Mouse (Mus musculus): ENCODE results near the gene 4930415O20Rik. TPM values are rescaled to one million over a fixed set of nuclear protein-coding genes. Genes with fewer than 3 reads are reported as not detected.
"Not testable (repeated sequence)": the region's sequence is repeated elsewhere in the genome, so short reads cannot be mapped to it uniquely, and the experiment has no call there.

The 4930415O20Rik gene
- polyA plus RNA-seq, 1 experiment from 2014 or later = not detected

GRCm38 (mm10) chr15:98573293-98573692, 2.5 kb downstream of the 4930415O20Rik start:
- Histone ChIP-seq H3K27me3 (no peaks in the 10 kb centered on the region), H3K27ac (no peak overlapping the region), H3K9ac (no peak overlapping the region), H3K4me3 (no peak overlapping the region), H3K9me3 (no peaks in the 10 kb centered on the region), H3K4me2 (no peak overlapping the region), H3K4me1 (peaks cover 8% of the 10 kb centered on the region), H3K36me3 (no peaks in the 10 kb centered on the region)
- WGBS = 79% methylated on average over 4 of the region's 4 CpGs
- no peak for ATAC-seq (ENCODE audit: insufficient number of reproducible peaks, low FRiP score, low TSS enrichment, low read depth)

GRCm38 (mm10) chr15:98579310-98579709, 8.5 kb downstream of the 4930415O20Rik start:
- H3K9ac ChIP-seq = no peak overlapping the region
- H3K4me2 ChIP-seq = no peak overlapping the region
- no peaks in the 10 kb centered on the region for H3K36me3 ChIP-seq
- no peak overlapping the region for H3K27ac ChIP-seq
- H3K27me3 ChIP-seq = no peaks in the 10 kb centered on the region
- H3K4me3 ChIP-seq = no peak overlapping the region
- H3K4me1 ChIP-seq = no peaks in the 10 kb centered on the region
- 86% methylated on average over 2 of the region's 2 CpGs for WGBS
- no peak for ATAC-seq (ENCODE audit: insufficient number of reproducible peaks, low FRiP score, low TSS enrichment, low read depth)
- no peaks in the 10 kb centered on the region for H3K9me3 ChIP-seq

- Histone ChIP-seq H3K27me3 (no peaks in the 10 kb centered on the region), H3K9me3 (no peaks in the 10 kb centered on the region), H3K4me3 (no peak overlapping the region), H3K4me2 (no peak overlapping the region), H3K4me1 (no peaks in the 10 kb centered on the region), H3K9ac (no peak overlapping the region), H3K27ac (no peak overlapping the region), H3K36me3 (no peaks in the 10 kb centered on the region)
- WGBS = 38% methylated on average over 5 of the region's 5 CpGs
- peak; percentile 40; the same call in 1 of the 2 replicates for ATAC-seq (ENCODE audit: insufficient number of reproducible peaks, low FRiP score, low TSS enrichment, low read depth)
Measured at GRCm38 (mm10) chr15:98579795-98580464, 9.1 kb downstream of the 4930415O20Rik start.

- no peaks in the 10 kb centered on the region for H3K27me3 ChIP-seq
- no peak overlapping the region for H3K27ac ChIP-seq
- no peaks in the 10 kb centered on the region for H3K9me3 ChIP-seq
- no peak overlapping the region for H3K4me3 ChIP-seq
- WGBS = 62% methylated on average over 8 of the region's 8 CpGs
- H3K9ac ChIP-seq = no peak overlapping the region
- H3K36me3 ChIP-seq = no peaks in the 10 kb centered on the region
- no peak overlapping the region for H3K4me2 ChIP-seq
- ATAC-seq (ENCODE audit: insufficient number of reproducible peaks, low FRiP score, low TSS enrichment, low read depth) = no peak
- no peaks in the 10 kb centered on the region for H3K4me1 ChIP-seq
Measured at GRCm38 (mm10) chr15:98582410-98582809, 11.6 kb downstream of the 4930415O20Rik start.

GRCm38 (mm10) chr15:98582996-98583395, 12.2 kb downstream of the 4930415O20Rik start:
- no peak overlapping the region for H3K4me2 ChIP-seq
- 73% methylated on average over 8 of the region's 8 CpGs for WGBS
- H3K36me3 ChIP-seq = no peaks in the 10 kb centered on the region
- H3K27me3 ChIP-seq = no peaks in the 10 kb centered on the region
- H3K4me1 ChIP-seq = no peaks in the 10 kb centered on the region
- no peaks in the 10 kb centered on the region for H3K9me3 ChIP-seq
- ATAC-seq (ENCODE audit: insufficient number of reproducible peaks, low FRiP score, low TSS enrichment, low read depth) = no peak
- H3K4me3 ChIP-seq = no peak overlapping the region
- H3K9ac ChIP-seq = no peak overlapping the region
- no peak overlapping the region for H3K27ac ChIP-seq

GRCm38 (mm10) chr15:98585421-98585820, 14.6 kb downstream of the 4930415O20Rik start:
- H3K27ac ChIP-seq = no peak overlapping the region
- no peak for ATAC-seq (ENCODE audit: insufficient number of reproducible peaks, low FRiP score, low TSS enrichment, low read depth)
- H3K4me3 ChIP-seq = no peak overlapping the region
- no peaks in the 10 kb centered on the region for H3K9me3 ChIP-seq
- no peak overlapping the region for H3K4me2 ChIP-seq
- H3K36me3 ChIP-seq = peaks cover 10% of the 10 kb centered on the region; the same call in 1 of the 2 replicates
- WGBS = 32% methylated on average over 7 of the region's 7 CpGs
- H3K27me3 ChIP-seq = no peaks in the 10 kb centered on the region
- no peaks in the 10 kb centered on the region for H3K4me1 ChIP-seq
- H3K9ac ChIP-seq = no peak overlapping the region

GRCm38 (mm10) chr15:98586141-98586540, 15.3 kb downstream of the 4930415O20Rik start:
- H3K9me3 ChIP-seq; H3K27ac ChIP-seq; H3K4me3 ChIP-seq; H3K4me1 ChIP-seq; ATAC-seq (ENCODE audit: insufficient number of reproducible peaks, low FRiP score, low TSS enrichment, low read depth); H3K4me2 ChIP-seq; H3K27me3 ChIP-seq; H3K9ac ChIP-seq: not testable (repeated sequence)
- WGBS = 75% methylated on average over 9 of the region's 9 CpGs
- H3K36me3 ChIP-seq = peaks cover 17% of the 10 kb centered on the region

GRCm38 (mm10) chr15:98587751-98588150, 16.9 kb downstream of the 4930415O20Rik start:
- ATAC-seq (ENCODE audit: insufficient number of reproducible peaks, low FRiP score, low TSS enrichment, low read depth) = no peak
- WGBS = 84% methylated on average over 11 of the region's 11 CpGs

GRCm38 (mm10) chr15:98589640-98590336, 19.0 kb downstream of the 4930415O20Rik start:
- WGBS = 59% methylated on average over 7 of the region's 7 CpGs

More at GRCm38 (mm10) chr15:98587751-98588150, 16.9 kb downstream of the 4930415O20Rik start:
- Histone ChIP-seq H3K9me3 (no peaks in the 10 kb centered on the region), H3K4me2 (no peak overlapping the region), H3K36me3 (peaks cover 32% of the 10 kb centered on the region), H3K27me3 (no peaks in the 10 kb centered on the region), H3K4me1 (no peaks in the 10 kb centered on the region), H3K27ac (no peak overlapping the region), H3K4me3 (no peak overlapping the region), H3K9ac (no peak overlapping the region)

GRCm38 (mm10) chr15:98591396-98591795, 20.6 kb downstream of the 4930415O20Rik start:
- WGBS = 86% methylated on average over 4 of the region's 4 CpGs
- no peak overlapping the region for H3K4me3 ChIP-seq
- no peak overlapping the region for H3K27ac ChIP-seq
- H3K9me3 ChIP-seq = no peaks in the 10 kb centered on the region
- ATAC-seq (ENCODE audit: insufficient number of reproducible peaks, low FRiP score, low TSS enrichment, low read depth) = no peak
- H3K9ac ChIP-seq = no peak overlapping the region
- H3K27me3 ChIP-seq = no peaks in the 10 kb centered on the region
- no peak overlapping the region for H3K4me2 ChIP-seq
- peaks cover 65% of the 10 kb centered on the region for H3K36me3 ChIP-seq
- H3K4me1 ChIP-seq = no peaks in the 10 kb centered on the region

More at GRCm38 (mm10) chr15:98589640-98590336, 19.0 kb downstream of the 4930415O20Rik start:
- ATAC-seq (ENCODE audit: insufficient number of reproducible peaks, low FRiP score, low TSS enrichment, low read depth) = no peak
- Histone ChIP-seq H3K27ac (no peak overlapping the region), H3K9me3 (no peaks in the 10 kb centered on the region), H3K4me1 (no peaks in the 10 kb centered on the region), H3K36me3 (peaks cover 49% of the 10 kb centered on the region), H3K27me3 (no peaks in the 10 kb centered on the region), H3K4me3 (no peak overlapping the region), H3K4me2 (no peak overlapping the region), H3K9ac (no peak overlapping the region)

- no peak overlapping the region for H3K27ac ChIP-seq
- H3K9me3 ChIP-seq = no peaks in the 10 kb centered on the region
- no peak overlapping the region for H3K9ac ChIP-seq
- no peak overlapping the region for H3K4me3 ChIP-seq
- peaks cover 91% of the 10 kb centered on the region for H3K36me3 ChIP-seq
- WGBS = 76% methylated on average over 19 of the region's 19 CpGs
- no peaks in the 10 kb centered on the region for H3K27me3 ChIP-seq
- no peaks in the 10 kb centered on the region for H3K4me1 ChIP-seq
- H3K4me2 ChIP-seq = no peak overlapping the region
- ATAC-seq (ENCODE audit: insufficient number of reproducible peaks, low FRiP score, low TSS enrichment, low read depth) = no peak
Measured at GRCm38 (mm10) chr15:98594193-98594592, 23.4 kb downstream of the 4930415O20Rik start.

GRCm38 (mm10) chr15:98595049-98595448, 24.2 kb downstream of the 4930415O20Rik start:
- no peak overlapping the region for H3K27ac ChIP-seq
- no peaks in the 10 kb centered on the region for H3K4me1 ChIP-seq
- peaks cover 92% of the 10 kb centered on the region for H3K36me3 ChIP-seq
- 89% methylated on average over 5 of the region's 5 CpGs for WGBS
- H3K27me3 ChIP-seq = no peaks in the 10 kb centered on the region
- no peak for ATAC-seq (ENCODE audit: insufficient number of reproducible peaks, low FRiP score, low TSS enrichment, low read depth)
- H3K4me2 ChIP-seq = no peak overlapping the region
- no peaks in the 10 kb centered on the region for H3K9me3 ChIP-seq
- no peak overlapping the region for H3K9ac ChIP-seq
- H3K4me3 ChIP-seq = no peak overlapping the region
